Mouse (Mus musculus): ENCODE data around the gene Cd86.

Gene Cd86

DNA sequence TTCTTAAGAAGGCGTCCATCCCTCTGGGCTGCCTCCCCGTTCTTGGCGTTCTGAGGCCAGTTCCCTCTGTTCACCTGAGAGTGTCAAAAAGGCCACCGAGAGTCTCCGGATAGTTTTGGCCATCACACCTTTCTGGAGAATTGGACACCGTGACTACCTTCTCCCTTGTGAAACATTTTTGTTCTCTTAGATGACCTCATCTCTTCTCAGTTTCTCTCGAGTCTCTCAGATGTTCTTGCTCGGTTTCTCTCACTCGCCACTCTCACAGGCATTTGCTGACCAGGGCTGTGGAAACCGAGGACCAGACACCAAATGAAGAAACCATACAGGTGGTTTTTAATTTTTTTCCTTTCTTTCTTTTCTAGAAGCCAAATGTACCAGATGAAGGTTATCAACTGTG lies 4.6 kb downstream of the Cd86 start:
- DNase-seq (ENCODE audit: low read depth in 1 of 2, low spot score in 2 of 2): no peak

DNA sequence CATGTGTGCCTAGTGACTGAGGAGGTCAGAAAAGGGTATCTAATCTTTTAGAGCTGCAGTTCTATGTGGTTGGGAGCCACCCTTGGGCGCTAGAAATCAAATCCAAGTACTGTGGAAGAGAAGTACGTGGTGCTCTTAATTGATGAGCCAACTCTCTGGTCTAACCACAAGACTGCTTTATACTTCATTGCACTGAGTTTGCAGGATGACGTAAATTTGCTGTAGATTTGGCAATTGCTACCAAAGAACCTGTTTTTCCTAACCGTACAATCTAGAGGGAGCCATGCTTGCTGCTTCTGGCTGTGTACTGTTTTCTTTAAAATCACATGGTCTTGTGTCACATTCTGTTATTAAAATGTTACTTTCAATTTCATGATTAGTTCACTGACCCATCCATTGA lies 10.0 kb downstream of the Cd86 start:
- DNase-seq (ENCODE audit: low read depth in 1 of 2, low spot score in 2 of 2): no peak

DNA sequence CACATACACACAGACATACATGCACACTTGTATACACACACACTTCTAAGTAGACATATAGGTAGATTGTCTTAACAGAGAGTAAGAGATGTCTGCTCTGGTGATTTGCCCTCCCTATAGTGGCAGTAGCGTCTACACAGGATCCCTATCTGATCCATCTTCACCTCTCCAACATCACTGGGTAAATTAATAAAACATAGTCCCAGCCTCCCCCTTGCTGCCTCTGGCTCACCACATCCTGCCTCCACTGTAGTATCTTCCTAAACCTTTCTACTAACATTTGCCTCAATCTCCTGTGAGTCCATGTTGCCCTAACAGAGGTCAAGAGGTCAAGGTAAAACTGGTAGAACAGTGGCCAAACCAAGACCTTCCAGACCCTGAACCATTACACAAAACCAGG lies 10.7 kb downstream of the Cd86 start:
- no peak for DNase-seq (ENCODE audit: low read depth in 1 of 2, low spot score in 2 of 2)

DNA sequence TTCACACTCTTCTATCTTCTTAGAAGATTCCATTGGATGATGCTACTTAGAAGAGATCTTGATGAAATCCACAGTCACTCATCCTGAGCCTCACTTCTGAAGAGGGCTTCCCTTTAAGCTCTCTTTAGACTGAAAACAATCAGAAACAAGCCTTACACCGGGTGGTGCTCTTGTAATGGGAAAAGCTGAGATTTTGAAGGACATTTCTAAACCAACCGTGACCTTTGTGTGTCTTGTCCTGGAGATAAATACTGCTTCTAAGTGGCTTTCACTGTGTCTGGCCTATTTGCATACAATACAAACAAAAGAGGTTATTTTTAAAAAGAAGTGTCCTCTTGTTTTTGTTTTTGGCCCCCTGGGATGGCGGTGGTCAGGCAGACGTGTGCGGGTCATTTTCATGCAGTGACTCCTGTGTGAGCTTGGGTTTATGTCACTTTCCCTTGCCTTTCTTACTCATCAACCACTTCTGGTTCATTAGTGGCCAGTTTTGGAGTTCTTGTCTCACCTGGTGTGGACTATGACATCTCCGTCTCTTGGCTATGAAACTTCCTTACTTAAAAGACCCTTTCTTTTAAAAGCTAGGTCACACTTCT lies 14.6 kb downstream of the Cd86 start:
- no peak for DNase-seq (ENCODE audit: low read depth in 1 of 2, low spot score in 2 of 2)

DNA sequence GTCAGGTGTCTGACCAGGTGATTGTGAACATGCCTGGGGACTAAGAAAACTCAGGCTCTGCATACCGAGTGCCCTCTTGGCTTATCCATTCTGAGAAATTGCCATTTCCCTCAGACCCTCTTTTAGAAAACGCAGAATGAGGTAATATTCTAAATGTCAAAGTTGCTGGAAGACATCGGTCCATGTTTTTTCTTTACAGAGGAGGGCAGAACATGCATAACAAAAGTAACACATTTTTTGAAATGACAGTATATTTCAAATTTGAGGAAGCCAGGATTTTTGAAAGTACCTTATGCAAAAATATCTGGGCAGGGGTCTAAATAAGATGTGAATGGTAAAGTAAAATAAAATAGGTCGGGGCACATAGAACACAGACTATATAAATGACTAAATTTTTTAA lies 15.4 kb downstream of the Cd86 start:
- no peak for DNase-seq (ENCODE audit: low read depth in 1 of 2, low spot score in 2 of 2)

DNA sequence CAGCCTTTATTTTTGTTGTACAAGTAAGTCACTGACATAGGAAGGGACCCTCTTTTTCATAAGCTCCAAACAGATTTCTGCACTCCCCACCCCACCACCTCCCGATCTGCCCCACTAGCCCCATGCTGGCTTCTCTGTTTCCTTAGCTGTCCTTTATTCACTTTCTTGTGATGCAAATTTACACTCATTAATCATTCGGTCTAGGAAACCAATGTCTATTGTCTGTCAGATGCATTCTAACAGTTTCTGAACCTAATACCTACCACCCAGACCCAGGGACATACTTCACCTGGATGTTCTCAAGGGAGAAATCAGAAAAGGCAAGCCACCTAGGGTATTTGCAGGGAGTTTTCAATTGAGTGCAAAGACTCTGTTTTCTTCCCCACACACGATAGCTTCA lies 16.6 kb downstream of the Cd86 start:
- no peak for DNase-seq (ENCODE audit: low read depth in 1 of 2, low spot score in 2 of 2)

DNA sequence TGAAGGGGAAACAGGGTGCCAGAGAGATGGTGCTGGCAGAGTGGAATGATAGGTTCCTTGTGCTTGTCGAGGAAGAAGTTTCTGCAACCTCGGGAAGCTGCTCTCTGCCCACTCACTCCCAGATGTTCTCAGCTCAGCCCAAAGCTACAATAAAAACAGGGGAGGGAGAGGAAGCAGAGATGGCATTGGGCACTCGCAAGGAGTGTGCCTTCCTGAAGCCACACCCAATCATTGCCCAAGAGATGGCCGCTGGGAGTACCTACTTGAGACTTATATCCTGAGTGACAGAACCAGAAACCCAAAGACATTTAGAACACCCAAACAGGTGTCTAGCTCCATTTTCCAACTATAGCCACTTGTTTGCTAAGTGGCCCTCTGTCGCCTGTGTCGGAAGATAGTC lies 20.8 kb downstream of the Cd86 start:
- DNase-seq (ENCODE audit: low read depth in 1 of 2, low spot score in 2 of 2): no peak

DNA sequence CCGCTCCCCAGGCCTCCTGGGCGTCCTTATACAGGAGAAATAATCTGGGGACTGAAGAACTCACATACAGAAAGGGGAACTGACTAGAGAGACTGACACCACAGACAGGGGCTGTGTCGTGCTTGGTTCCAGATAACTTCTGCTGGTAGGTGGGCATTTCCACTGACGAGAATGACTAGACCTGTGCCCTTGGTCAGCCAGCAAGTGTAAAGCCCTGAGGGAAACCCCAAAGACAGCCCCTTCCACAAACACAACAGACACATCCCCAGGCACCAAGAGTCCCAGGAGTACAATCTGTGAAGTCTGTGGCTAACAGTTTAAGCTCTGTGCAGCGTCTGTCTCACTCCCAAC lies 23.2 kb downstream of the Cd86 start:
- peak in 1 of 2 experiments; percentile 40 for DNase-seq (ENCODE audit: low read depth in 1 of 2, low spot score in 2 of 2)

DNA sequence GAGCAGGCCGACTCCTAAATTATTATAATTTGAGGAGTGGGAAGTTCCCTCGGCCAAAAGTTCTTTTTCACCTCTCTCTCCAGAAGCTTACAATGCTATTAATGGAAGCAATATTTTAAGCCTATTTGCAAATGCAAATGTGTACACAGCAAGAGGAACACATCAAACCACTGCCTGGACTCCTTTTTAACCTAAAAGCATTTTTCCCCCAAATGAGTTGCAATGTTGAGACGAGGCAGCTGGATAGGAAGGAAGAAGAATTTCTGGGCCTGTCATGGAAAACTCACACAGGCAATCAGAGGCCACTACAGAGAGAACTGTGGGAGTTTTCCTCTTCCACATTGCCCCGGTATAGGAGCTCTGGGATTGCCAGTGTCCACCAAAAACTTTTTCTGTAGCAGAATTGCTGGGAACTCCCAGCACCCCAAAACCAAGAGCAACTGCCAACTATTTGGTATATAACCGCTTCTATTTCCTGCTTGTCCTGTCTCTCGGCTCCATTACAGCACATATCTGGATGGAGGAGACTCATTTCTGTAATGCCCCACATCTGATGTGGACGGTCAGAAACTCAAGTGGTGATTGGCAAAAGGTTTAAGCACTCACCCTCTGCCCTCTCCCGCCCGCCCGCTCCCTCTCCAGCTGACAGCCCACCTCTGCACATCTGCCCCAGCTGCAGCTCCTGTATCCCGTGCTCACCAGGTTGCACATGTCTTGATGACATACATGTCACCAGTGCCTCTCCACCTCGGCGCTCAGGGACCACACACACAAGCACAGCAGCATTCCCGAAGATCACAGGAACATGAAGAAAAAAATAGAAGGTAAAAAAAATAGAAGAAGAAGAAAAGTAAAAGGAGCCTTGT lies 23.8 kb downstream of the Cd86 start:
- DNase-seq (ENCODE audit: low read depth in 1 of 2, low spot score in 2 of 2): no peak

DNA sequence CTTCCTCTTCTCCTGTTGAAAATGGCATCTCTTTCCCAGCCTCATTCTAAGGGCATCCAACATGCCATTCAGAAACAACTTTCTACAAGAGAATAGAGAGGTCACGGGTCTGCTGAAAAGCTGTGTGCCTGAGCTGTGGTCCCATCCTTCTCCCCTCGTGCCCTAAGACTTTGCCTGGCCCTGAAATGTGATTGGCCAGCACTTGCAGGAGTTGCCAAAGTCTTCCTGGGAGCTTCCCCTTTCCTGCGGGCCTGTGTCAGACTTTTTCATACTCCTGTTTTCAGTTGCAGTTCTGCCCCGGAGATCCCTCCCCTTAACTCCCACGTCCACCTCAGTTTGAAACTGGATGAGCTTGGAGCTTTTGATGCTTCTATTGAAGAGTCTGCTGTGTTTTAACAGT lies 24.9 kb downstream of the Cd86 start:
- DNase-seq (ENCODE audit: low read depth in 1 of 2, low spot score in 2 of 2): peak in 1 of 2 experiments; percentile 52

DNA sequence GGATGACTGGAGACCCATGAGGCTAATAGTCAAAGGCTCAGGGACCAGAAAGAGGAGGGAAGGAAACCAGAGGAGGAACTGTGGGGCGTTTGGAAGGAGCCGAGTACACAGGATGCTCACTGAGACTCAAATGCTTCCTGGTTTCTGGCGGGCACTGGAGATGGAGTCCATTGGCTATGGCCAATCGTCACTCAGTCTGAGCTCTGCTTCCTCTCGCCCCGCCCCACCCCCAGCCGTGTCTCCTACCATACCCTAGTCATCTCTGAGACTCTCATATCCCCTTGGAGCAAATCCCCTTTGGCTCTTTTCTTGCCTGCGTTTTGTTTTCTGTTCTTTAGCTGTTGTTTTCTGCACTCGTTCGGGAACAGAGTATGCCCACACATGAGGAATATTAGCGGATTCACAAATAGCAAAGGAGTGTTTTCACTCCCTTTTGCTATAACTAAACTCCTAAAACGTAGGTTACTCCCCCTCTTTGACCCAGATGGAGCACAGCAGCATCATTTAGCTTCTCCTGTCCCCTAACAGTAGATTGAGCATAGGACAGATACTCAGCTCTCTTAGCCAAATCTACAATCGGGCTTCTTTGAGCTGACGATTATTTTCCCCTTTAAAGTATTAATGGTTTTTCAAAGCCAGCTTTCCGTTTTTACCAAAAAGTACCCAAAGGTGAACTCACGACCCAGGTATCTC lies 25.9 kb downstream of the Cd86 start:
- DNase-seq (ENCODE audit: low read depth in 1 of 2, low spot score in 2 of 2): no peak

DNA sequence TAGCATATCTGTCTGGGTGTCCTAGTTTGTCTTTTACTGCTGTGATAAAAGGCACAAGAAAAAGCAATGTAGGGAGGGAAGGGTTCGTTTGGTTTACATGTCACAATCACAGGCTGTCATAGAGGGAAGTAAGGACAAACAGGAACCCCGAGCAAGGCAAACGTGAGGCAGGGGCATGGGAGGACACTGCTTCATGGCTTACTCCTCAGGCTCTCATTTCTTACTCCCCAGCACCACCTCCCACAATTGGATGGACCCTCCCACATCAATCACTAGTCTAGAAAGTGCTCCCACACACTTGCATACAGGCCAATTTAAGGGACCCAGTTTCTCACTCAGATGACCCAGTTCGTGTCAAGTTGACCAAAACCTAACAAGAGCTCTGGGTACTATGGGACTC lies 29.1 kb downstream of the Cd86 start:
- DNase-seq (ENCODE audit: low read depth in 1 of 2, low spot score in 2 of 2): peak in 1 of 2 experiments; percentile 54

DNA sequence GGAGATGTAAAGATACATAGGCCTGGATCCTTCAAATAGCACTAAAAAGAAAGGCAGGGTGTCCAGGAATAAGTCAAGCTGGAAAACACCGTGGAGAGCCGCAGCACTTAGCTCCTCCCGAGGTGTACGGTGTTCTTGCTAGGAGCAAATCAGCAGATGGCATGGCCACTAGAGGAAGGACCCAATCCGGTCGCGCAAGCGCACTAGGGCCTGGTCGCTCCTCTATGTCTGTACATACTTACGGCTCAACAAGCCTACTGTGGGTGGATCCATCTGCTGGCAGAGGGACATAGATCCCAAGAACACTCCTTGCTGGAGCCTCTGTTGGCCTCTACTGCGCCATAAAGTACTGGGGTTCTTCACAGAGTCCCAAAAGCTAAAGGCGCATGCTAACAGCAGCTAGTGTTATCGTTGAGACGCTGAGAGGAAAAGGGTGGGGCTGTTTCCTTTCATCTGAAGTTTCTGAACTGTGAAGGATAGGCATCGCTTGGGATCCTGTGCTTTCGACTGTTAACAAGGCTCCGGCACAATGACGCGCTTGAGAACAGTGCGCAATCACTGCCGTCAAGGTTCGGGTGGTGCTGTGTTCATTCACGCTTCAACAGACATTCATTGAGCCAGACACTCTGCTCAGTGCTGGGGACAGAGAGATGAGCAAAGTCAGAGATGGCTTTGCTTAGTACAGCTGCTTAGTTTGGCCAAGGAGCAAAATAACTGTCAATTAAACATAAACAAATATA lies 30.7 kb downstream of the Cd86 start:
- no peak for DNase-seq (ENCODE audit: low read depth in 1 of 2, low spot score in 2 of 2)

DNA sequence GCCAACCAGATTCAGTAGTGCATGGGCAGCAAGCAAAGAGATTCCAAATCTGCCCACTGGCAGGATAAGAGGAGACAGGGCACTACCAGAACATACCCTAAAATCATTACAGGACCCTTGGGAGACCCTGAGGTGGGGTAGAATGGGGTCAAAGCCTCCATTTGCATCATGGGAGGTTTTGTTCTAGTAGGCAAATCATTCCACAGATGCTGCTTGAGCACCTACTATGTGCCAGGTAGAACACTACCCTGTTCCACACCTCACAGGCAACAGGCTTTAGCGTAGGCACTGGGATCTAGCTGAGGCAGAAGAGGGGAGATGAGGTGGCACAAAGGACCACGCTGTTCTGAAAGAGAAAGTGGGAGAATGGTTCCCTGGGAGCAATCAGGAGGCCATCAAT lies 31.5 kb downstream of the Cd86 start:
- no peak for DNase-seq (ENCODE audit: low read depth in 1 of 2, low spot score in 2 of 2)

DNA sequence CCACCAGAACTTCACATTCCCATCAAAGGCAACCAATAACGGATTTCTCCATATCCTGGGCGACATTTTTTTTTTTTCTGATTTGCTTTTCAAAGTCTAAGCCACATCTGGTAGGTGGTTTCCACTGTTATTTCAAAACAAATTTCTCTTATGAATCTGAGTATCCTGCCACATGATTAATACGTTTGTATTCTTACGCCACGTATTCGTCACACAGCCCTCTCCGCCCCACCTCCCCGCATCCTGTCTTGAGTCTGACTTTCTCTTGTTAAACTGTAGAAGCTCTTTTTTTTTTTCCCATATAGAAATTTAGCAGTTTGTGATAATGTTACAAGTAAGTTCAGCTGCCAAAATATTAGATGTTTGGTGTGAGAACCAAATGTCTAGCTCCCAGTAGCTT lies 33.7 kb downstream of the Cd86 start:
- peak in 1 of 2 experiments; percentile 67 for DNase-seq (ENCODE audit: low read depth in 1 of 2, low spot score in 2 of 2)

DNA sequence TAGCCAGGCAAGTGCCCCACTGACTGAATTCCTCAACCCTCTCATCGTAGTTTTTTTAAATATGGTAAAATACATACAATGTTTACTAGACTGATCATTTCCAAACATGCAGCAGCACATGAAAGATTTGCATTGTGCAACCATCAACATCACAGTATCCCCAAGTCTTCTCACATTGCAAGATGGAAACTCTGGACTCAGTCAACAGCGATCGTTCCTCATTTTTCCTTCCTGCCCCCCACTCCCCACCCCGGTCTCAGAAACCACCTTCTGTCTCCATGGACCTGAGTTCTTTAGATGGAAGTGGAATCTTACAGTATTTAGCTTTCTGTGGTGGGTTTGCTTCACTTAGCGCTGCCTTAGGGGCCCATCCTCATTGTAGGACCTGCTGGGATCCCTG lies 34.3 kb downstream of the Cd86 start:
- peak in 1 of 2 experiments; percentile 31 for DNase-seq (ENCODE audit: low read depth in 1 of 2, low spot score in 2 of 2)

DNA sequence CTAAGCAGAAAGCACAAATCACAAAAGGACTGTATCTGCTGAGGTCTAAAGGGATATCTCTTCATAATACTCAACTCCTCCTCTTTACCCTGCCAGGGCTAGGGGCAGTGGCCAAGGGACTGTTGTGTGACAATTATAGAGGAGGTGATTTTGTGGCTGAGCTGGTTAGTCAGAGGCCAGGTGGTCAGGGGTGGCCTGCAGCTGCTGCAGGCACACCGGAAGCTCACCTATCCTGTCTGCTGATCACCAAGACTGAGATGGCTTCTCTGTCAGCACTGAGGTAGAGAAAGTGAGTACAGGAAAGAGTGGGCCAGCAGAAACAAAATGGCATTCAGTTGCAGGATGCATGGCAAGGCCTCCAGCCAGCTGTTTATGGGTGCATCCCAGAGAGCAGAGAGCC lies 38.1 kb downstream of the Cd86 start:
- DNase-seq (ENCODE audit: low read depth in 1 of 2, low spot score in 2 of 2): no peak

DNA sequence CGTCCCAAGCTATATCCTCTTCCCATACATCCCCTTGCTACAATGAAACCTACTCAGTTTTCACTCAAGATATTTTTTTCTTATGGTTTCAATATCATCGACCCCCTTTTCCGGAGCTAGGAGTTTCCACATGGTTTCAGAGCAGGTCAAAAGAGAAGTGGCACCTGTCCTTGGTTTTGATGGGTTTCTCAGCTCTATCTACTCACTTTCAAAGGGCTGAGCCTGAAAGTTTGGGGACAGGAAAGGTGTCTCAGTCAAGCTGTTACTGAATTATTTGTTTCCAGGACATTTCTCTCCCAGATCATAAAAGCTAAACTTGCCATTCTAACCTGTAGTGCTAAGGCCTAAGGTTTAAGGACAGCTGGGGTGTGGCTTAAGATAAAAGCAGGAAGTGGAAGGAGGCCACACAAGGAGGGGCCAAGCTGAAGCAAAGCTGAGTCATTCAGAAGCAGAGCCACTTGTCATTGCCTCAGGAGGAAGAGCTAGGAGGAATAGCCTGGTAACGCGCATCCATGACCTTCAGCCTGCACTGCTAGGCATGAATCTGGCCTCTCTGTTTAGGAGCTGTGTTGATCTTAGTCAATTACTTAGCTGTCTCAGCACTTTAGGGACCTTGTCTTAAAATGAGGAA lies 39.2 kb downstream of the Cd86 start:
- DNase-seq (ENCODE audit: low read depth in 1 of 2, low spot score in 2 of 2): peak in 1 of 2 experiments; percentile 65

DNA sequence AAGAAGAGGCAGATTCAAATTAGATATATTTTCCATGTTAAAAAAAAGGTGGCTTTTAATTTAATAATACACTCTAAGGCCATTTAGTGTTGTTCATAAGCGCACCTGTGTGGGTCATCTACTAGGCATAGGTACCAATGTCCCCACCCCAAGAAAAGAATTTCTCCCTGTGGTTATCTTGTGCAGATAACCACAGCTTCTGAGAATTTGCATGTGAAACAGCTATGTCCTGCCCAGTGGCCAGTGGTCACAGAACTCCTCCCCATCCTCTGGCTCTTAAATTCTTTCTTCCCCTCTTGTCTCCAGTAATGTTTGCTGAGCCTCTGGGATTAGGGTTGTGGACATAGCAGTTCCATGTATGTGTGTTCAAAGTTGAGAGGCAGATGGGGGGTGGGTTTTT lies 40.0 kb downstream of the Cd86 start:
- DNase-seq (ENCODE audit: low read depth in 1 of 2, low spot score in 2 of 2): no peak

DNA sequence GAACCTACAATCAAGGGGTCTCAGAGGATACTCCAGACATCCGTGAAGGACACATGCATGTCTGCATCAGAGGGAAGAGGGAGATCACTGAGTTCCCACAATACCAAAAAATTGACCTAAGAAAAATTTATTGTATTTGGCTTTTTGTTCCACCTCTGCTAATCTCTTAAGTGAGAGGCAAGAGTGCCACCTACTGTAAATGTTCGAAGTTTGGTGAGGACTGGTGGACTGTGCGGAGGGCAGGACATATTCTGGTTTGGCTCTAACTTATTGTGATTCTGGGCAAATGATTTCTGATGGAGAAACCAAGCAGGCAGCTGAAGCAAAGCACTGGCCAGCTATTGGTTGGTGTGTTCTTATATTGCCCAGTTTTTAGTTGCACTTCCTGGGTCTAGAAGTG lies 43.6 kb downstream of the Cd86 start:
- DNase-seq (ENCODE audit: low read depth in 1 of 2, low spot score in 2 of 2): no peak

DNA sequence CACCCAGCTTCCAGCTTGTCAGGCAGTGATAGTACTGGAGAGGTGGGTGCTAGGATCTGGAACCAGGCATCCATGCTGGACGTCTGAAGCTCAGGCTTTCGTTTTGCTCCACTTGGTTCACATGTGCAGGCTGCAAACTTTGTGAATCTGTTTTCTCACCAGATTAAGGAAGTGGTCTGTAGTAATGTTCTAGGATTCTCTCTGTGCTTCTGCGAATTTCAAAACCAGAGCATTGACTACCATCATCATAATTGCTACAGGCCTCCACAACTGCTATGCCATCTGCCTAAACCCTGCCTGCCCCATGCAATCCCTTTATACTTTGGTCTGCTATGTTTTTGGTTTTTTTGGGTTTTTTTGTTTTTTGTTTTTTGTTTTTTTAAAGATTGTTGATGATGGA lies 44.8 kb downstream of the Cd86 start:
- no peak for DNase-seq (ENCODE audit: low read depth in 1 of 2, low spot score in 2 of 2)
